Mouse (Mus musculus) stomach, postnatal 0 days (tissue): Measurements from ENCODE around the gene Ttf2.
A peak's percentile ranks its signal among the peaks of the same experiment; 100 is the strongest.

Source experiments
- CTCF ChIP-seq: IDR thresholded peaks from 2 replicates; pipeline ENCODE4 v1.5.1; 2016; ENCODE audit warnings: antibody characterized with exemption, low read depth, mild to moderate bottlenecking, moderate library complexity
- EP300 ChIP-seq: optimal IDR thresholded peaks from 2 replicates; pipeline ENCODE3; 2016; ENCODE audit warnings: antibody characterized with exemption

DNA sequence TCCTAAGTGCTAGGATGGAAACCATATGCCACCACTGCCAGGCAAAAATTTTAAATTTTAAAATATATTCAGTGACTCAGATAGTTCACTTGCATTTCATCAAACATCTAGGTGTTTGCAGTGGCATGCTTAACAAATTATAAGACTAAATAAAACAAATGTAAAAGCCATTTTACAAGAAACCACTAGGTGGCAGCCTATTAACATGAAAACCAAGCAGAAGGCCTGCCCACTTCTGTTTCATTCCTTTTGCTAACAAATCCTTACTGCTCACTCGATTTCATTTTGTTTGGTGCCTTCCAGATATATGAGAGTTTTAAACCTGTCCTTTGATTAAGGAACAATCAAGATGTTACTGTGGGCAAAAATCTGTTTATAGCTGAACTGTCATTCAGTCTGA lies 4.4 kb upstream of the Ttf2 start:
- TF ChIP-seq CTCF (peak; percentile 88), EP300 (no peak)
